Mouse (Mus musculus): Measurements from ENCODE around the gene Btc.
A peak's percentile ranks its signal among the peaks of the same experiment; 100 is the strongest.

Btc gene

DNA sequence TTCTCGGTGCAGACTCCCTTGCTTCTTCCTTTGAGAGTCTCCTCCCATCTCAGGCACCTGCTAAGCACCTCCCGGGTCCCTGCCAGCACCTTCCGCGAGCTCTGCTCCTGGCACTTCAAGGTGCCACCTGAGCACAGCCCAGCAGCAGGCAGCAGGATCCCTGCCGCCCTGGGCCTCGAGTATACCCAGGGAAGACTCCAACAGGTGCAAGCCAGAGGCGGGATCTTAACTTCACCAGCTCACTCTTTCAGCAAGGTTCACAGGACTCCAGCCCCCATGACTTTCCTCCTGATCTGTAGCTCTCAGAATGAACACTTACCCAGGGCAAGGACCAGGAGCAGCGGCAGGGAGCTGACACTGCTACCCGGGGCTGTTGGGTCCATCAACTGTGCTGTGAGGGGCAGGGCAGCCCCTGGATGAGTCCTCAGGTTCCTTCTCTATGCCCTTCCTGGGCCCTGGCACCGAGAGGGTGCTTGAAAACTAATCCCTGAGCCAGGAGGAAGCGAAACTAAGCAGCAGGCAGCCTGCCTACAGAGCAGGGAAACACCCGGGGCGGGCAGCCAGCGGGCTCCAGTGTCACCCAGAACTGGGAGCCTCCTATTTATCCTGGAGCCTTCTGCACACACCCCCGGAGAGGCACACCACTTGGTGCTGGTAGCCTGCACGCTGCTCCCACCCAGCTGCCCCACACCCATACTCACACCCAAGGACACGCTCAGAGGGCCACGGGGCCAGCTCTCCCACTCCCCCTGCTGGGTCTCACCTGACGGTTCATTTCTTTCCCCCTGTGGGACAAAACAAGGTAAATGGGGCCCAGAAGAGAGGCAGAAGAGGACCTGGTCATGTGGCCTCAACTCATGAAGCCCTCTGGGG is at the start of gene Btc:
Btc (minus strand) TSS at position 656 of the 873 bp plus-strand sequence.
- peak; percentile 9 for DNase-seq (ENCODE audit: low spot score)

DNA sequence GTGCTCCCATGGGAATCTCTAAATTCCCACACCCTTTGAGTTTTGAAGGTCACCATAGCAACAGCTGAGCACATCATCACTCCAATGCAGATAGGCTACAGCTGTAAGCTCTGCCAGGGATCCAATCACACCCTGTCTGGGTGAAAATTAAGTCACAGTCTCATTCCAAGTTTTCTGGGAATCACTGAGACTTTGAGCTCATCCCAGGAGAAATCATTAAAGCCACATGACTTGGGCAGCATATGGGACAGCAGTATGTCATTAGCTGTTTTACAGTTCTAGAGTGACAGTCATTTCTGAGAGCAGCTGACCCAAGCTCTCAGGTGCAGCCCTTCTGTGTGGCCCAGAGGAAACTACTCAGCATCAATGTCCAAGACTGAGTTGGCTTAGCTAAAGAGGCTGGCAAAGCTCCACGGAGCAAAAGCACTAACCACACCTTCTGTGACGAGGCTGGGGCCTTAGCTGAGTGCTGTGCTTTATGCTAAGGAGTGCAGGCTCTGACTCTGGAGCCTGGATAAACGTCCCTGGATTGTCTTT is 42.3 kb upstream of the Btc start:
- DNase-seq (ENCODE audit: low spot score), result no peak

DNA sequence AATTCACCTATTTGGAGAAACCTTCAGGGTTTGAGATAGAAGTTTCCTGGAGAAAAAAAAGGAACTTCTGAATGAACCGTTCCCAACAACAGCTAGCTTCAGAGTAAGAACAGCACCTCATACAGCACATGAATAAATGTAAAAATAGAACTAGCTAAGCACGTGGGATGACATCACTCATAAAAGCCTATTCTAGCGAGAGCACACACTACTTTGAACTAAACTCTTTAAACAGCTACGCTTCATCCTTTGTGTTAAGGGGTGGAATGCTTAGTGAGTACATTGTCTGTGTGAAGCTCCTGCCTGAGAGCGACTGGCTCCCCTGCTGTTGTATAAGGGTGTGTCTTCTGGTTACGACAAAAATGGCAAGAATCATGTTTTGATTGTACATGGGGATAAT is 33.8 kb upstream of the Btc start:
- DNase-seq (ENCODE audit: low spot score), result no peak

DNA sequence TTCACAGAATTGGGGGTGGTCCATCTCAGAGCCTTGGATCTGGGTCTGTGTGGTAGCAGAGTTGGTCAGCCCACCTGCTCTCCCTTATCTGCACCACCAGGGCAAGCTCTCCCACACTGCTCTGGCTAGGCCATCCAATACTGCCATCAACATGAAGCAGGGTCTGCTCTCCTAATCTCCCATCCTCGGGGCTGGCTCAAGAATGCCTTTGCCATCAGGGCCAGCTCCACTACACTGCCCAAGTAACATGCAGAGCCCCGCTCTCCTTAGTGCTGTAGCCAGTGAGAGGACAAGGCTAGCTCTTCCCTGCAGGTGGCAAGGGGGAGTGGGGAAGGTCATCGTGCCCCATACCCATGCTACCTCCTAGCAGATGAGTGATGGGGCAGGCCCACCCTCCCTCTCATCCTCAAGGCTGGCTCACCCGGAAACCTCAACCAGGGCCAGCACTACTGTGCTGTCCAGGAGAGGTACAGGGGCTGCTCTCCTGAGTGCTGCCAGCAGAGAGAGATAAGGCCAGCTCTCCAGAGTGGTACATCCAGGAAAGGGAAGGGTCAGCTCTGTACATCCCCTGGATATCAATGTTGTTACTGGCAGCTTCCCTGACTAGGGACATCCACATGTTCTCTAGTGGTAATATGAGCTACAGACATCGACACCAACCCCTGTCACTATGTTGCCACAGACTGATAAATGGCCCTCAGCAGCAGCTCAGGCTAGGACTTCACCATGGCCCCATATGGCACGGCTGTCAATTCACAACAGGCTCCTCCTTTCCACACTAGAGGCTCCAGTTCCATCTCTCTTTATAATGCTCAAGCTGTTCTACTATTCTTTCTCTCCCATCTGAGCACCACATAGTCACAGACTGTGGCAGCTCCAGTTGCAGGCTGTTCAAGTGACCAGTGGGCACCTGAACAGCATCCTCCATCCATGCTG is 32.2 kb upstream of the Btc start:
- DNase-seq (ENCODE audit: low spot score), result no peak

DNA sequence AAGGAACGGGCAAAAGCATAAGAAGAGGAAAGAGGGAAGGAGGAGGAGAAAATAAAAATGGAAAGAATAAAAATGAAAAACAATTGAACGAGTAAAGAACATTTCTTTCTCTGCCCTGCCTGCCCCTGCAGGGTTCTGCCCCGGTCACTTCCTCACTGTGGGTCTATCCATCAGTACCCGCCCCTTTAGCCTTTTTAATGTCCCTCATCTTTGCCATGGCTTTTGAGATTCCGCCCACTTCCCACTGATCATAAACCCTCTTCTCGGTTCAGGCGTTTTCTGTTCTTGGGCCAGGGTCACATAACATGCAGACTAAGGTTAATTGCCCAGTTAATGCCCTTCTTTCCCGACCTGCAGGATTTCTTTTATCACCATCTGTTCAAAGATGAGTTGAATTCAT is 25.8 kb upstream of the Btc start:
- no peak for DNase-seq (ENCODE audit: low spot score)

DNA sequence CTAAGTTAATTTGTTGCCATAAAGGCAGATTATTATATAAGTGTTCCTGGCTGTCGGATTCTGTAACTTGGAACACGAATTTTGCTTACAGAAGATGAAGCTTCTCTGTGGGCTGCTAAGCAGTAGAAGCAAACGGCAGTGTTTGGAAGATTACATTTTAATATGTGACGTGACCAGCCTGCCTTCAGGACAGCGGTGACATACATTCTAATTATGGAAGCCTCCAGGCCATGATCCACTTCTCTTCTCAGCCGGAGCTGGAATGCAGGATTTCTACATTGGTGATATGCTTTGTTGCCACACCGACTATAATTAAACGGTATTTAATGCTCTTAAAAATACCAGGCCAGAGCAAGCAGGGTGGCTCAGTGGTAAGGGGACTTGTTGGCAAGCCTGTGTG is 11.0 kb upstream of the Btc start:
- no peak for DNase-seq (ENCODE audit: low spot score)

DNA sequence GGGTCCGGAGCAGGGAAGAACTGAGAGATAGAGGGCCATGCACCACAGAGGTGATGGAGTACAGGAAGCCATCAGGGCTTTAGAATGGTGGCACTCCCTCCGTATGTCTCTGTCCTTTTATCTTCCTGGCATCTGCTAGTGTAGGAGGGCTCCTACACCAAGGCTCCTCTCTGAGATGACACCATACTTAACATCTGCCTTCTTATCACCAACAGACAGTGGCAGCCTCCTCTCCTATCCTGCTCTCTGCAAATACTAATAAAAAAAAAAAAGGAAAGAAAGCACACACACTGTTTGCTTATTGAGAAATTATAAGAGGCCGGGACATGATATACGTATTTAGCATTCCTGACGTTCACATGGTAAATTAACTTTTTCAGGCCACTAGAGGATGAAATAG is 1.5 kb upstream of the Btc start:
- DNase-seq (ENCODE audit: low spot score), result no peak

DNA sequence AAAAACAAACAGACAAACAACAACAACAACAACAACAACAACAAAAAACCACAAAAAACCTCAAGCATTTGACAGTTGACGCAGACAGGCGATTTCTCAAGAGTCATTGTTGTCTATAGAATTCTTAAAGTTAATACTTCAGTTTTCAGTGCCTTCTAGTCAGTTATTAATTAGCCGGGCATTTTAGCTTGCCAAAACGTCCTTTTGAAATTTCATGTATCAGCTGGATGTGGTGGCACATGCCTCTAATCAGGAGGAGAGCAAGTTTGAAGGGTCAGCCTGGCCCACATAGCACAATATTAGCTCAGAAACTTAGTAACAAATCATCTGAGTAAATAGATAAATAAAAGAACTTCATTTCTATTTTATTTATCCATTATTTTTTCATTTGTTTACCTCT is 487 bp upstream of the Btc start:
- no peak for DNase-seq (ENCODE audit: low spot score)

DNA sequence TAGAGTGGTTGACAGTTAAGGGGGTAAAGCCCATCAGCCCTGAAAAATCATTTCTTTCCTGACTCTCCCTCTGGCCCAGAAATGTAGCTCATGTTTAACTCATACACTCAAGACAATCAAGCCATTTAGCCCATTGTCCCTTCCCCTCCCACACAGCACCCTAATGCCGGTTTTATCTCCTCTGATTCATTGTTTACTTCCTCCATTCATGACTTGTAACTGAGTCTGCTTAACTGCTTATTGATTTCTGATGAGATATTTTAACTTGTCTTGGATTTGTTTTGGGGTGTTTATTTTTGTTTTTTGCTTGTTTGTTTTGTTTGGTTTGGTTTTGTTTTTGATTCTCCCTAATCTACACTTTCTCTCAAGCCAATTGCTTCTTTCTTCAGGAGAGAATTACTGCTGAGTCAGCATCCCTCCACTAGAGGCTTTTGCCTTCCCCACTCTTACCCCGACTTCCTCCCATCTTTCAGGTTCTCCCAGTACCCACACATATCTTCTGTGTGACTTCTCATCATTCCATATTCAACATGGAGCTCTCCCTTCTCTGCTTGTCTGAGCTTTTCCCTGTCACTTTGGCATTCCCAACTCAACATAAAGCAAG is 2.2 kb downstream of the Btc start:
- DNase-seq (ENCODE audit: low spot score), result no peak

DNA sequence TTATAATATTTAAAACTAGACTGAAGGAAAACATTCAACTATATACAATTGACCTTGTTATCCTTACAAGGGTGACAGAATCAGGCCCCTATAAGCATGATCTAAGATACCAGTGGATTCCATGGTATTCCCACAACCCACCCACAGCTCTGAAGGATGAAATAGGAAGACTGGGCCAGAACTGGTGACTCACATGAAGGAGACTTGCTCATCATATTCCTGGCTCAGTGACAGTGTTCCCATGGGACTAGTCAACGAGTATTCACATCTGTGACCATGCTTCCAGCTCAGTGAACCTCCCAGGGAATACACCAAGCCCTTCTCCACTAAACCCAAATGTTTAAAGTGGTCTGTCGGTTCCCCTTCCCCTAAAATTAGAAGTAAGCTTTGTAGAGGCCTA is 27.3 kb downstream of the Btc start:
- no peak for DNase-seq (ENCODE audit: low spot score)

DNA sequence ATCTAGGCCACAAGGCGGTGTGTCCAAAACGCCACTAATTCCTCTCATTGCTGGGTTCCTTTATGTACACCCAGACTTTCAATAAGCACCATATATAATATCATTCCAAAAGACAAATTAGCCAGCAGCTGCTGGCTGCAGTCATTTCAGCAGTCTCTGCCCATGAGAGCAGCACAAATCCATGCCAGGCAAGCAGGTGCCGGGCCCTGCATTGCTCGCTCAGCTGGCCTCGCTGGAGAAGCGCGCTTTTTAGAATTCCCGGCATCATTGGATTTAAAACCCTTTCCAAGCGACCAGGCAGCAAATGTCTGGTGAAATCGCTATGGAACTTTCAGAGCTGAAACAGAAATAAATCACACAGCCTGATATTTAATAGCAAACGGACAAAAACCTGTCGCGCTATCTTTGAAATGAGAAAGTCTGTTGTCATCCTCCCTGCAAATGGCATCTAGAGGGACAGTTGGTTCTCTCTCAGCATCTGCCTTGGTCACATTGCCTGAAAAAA is 34.7 kb downstream of the Btc start:
- DNase-seq (ENCODE audit: low spot score), result no peak

DNA sequence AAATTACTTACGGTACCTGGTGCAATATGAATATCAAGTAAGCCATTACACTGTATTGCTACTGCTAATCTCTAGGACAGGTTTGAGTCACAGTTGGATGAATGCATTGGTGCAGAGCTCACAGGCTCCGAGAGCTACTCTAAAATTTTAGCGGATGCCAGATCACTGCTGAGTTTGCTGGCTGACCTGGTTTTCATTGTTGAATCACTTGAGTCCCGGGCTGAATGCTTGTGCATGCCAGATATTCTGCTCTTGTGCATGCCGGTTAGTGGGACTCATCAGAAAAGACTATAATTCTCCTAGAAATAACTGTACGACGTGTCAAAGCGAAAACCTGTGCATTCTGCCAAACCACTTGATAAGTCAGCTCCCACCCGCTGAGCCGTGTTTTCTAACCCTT is 35.9 kb downstream of the Btc start:
- no peak for DNase-seq (ENCODE audit: low spot score)

DNA sequence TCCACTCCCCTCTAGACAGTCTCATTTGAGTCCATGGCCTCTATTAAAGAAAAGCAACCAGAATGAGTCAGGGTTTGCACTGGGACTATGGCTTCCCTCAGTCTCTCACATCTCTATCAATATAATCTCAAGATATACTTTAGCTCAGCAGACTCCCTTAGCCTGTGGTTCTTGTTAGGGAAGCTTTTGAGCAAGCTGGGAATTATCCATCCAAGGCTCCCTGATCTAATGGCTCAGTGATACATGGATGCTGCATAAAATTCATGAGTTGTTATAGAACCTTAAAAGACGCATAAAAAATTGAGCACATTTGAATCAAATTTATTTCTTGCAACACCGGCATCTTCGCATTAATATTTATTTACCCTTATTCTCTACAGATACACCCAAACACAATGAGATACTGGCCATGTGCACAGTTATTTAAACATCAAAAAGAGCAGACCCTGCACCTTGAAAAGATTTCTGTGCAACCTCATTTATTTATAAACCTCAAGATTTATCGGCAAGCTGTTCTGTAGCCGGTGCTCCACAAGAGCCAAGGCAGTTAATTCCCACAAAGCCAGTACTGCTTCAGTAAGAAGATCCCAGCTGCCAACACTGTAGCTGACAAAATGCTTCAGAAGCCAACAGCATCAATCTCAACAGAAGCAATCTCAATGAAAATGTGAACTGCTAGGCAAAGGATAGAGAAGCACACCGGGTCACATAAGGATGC is 39.4 kb downstream of the Btc start:
- DNase-seq (ENCODE audit: low spot score), result no peak

DNA sequence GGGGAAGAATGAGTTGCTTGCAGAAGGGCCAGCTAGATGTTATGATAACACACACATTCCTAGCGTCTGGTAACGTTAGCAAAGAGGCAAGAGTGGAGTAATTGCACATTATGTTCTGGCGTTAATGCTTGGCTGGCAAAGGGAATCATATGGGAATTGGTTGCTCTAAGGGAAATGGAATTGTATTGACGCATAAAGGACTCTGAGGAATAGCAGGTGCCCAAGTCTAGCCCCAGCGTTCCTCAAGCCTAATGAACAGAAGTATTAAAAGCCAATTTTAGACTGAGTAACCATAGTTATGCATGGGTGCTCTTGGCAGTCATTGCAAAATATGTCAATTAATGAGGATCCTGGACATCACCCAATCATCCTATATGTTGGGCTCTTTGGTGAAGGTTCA is 50.1 kb downstream of the Btc start:
- DNase-seq (ENCODE audit: low spot score), result no peak

DNA sequence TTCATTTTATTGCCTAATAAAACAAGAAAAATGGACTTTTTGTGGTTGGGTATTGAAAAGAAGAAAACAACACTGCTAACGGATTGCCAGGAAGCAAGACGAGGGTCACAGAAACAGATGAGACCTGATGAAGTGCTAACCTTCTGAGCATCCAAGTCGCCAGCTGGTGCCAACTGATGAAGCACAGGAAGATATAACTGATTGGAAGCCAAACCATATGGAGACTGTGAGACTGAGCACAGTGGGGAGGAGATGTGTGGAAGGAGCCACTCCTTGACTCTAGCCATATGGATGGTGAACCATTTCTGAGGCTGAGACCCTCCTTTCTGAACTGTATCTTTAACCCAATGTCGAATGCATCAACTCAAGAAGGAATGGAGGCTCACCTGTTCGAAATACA is 57.1 kb downstream of the Btc start:
- no peak for DNase-seq (ENCODE audit: low spot score)

DNA sequence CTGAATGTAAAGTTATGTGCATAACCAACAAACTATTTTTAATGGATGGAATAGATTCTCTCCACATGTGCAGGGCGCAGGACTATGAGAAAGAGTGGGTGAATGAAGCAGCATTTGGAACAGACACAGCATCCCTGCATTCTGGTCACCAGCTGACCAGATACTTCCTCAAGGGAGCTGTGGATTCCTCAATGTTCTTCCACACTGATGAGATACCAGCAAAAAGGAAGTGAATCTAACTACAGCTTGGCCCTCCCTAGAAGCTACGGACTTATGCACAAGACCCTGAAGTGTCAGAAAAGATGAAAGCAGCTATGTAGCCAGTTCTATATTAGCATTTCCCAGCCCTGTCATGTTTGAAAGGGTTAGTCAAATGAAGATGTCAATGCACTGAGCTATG is 57.7 kb downstream of the Btc start:
- DNase-seq (ENCODE audit: low spot score), result no peak

DNA sequence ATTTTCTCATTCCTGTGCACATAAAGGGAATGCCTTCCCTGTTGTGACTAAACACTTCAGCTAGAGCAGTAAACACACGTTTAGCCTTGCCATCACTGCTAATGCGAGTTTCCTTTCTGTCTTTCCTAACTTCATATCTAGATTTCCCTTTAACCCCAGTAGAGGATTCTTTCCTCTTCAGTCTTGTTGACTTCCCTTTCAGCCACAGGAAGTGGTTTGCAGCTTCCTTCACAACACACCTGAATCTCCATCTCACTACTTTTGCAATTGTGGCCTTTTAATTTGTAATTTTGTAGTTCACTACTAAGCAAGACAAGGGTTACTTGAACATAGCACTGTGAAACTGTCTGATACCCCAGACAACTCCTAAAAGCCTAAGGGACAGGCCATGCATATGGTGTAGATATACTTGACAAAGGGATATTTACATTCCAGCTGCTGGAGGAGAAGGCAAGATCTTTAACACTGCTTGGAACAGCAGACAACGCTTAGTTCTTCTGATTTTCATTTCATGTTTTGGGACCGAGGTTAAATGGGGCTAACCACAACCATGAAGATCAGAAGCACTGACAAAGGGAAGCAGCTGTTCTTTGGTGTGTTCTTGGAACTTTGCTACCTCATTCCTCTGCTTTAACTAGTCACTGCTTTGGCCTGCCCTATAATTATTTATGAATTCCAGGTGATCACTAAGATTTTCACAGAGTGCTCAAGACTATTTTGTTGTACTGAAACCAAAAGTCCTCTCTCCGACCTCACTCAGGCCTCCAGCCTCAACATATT is 60.6 kb downstream of the Btc start:
- no peak for DNase-seq (ENCODE audit: low spot score)

DNA sequence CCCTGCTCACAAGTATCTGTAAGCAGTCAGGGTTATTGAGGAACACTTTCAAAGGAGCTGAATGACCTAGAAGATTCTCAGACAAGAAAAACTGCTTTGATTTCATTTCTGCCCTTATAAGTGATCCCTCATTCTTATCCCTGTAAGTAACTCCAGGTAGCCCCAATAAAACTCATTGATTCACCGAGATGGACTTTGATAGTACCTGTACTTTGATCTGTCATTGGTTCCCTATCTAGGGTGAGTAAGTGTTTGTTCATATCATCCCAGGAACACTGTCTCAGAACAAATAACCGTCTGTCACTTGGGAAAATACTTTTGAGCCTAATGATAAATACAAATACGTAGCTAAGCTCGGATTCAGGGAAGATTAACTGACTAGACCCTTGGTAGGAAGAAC is 68.6 kb downstream of the Btc start:
- no peak for DNase-seq (ENCODE audit: low spot score)

DNA sequence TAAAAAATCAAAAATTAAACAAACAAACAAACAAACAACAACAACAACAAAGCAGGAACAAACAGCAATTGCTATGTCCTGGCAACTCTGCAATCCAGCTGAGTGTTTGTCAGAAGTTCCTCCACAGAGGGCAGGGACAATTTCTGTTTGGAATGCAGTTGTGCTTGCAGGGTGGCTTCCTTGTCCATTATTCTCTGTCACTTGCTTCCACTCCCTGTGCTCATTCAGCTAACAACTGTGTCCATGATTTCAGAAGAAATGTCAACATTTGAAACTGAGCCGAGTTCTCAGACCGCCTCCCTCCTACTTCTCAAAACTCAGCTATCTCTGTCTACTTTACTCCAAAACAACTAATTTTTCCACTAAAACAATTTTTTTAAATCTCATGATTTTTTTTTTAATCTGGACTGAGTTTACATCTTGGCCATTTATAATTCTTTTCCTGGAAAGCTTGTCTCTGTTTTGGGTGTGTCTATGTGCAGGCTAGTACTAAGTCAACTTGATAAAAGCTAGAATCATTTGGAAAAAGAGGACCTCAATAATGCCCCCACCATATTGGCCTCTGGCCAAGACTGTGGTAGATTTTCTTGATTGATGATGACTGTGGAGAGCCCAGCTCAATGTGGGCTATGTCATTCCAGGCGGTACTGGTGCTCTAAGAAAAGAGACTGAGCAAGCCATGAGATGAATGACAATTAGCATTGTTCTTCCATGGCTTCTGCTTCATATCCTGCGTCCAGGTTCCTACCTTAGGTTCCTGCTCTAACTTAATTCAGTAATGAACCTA is 70.5 kb downstream of the Btc start:
- DNase-seq (ENCODE audit: low spot score), result no peak

DNA sequence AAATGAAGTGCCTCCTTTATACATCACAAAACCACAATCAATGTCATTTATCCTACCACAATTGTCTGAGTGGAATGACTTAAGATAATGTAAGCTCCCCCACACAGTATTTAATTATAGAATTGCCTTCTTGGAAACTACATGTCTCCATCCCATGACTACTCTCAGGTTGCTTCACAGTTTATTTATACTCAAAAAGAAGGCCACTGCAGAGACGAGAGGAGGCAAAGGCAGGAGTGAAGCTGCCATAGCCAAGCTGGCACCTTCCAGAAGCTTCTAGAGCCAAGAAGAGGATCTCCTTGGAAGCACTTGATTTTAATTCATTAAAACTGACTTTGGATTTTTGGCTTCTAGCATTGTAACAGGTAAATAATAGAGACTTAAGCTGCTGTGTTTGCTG is 81.0 kb downstream of the Btc start:
- no peak for DNase-seq (ENCODE audit: low spot score)
